Mouse (Mus musculus): ENCODE measurements at regions not wholly inside any gene's neighbourhood (a gene's known extent, or its start where the extent isn't known, plus 50 kb on each side); places are given as distances from the start of the nearest gene placed in this dataset.

DNA sequence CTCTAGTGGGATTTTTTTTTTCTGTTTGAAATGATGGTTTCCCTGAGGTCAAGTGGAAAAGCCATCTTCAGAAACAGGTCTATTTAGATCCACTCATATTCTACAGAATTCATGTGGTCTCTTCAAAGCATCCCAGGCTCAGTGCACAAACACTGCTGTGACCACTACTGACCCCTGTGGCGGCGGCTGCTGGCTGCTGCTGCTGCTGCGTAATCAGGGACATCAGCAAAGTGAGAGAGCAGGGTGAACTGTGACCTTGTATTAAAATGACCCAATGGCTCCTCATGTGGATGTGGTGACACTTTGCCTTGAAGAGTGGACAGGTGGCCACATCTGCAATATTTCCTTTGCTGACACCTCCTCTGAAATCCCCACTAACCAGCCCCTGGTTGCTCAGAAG, 169.1 kb upstream of the Rapgef5 start:
- TF ChIP-seq ZC3H11A (IDR thresholded peaks at IDR 0.05; ENCODE audit: borderline replicate concordance, low read depth, low read length) (no peak), MAFK (IDR thresholded peaks at IDR 0.05; ENCODE audit: insufficient read depth, low read depth, low read length) (no peak)

Measured in ES-E14 (cell line).